Mouse (Mus musculus) embryonic facial prominence, embryonic 12.5 days (tissue): ENCODE measurements around the gene Gm16442. TPM values are rescaled to one million over a fixed set of nuclear protein-coding genes. Genes with fewer than 3 reads are reported as not detected.
"Not testable (repeated sequence)": the region's sequence is repeated elsewhere in the genome, so short reads cannot be mapped to it uniquely, and the experiment has no call there.

Source experiments
- ATAC-seq: fragments of 200-750 bp; cut with Nextera tagmentation; 2 replicates; pipeline ENCODE4 v1.8.0; 2017; ENCODE audit not compliant: insufficient number of reproducible peaks, insufficient read depth, low FRiP score, low TSS enrichment
- H3K27ac ChIP-seq: fragments of 300-500 bp; sonication (generic); 2 replicates; pipeline ENCODE4 v1.5.1; 2016; ENCODE audit warnings: mild to moderate bottlenecking
- H3K27me3 ChIP-seq: fragments of 300-500 bp; sonication (generic); 2 replicates; pipeline ENCODE4 v1.6.1; 2016; ENCODE audit warnings: mild to moderate bottlenecking, moderate library complexity
- H3K36me3 ChIP-seq: fragments of 300-500 bp; sonication (generic); 2 replicates; pipeline ENCODE4 v1.6.1; 2016; ENCODE audit warnings: mild to moderate bottlenecking
- H3K4me1 ChIP-seq: fragments of 300-500 bp; sonication (generic); 2 replicates; pipeline ENCODE4 v1.6.1; 2016
- H3K4me2 ChIP-seq: fragments of 300-500 bp; sonication (generic); replicated peaks from 2 replicates; pipeline ENCODE4 v1.6.1; 2016; ENCODE audit warnings: mild to moderate bottlenecking, moderate library complexity
- H3K4me3 ChIP-seq: fragments of 300-500 bp; sonication (generic); 2 replicates; pipeline ENCODE4 v1.5.1; 2016; ENCODE audit warnings: mild to moderate bottlenecking
- H3K9ac ChIP-seq: fragments of 300-500 bp; sonication (generic); 2 replicates; pipeline ENCODE4 v1.6.1; 2016; ENCODE audit warnings: mild to moderate bottlenecking, moderate library complexity
- H3K9me3 ChIP-seq: fragments of 300-500 bp; sonication (generic); 2 replicates; pipeline ENCODE4 v1.6.1; 2016; ENCODE audit warnings: mild to moderate bottlenecking, moderate library complexity
- WGBS: fragments of 180-500 bp; shearing (Covaris S2); methylation state at CpG from one replicate; pipeline ENCODE4 v1.1.7; 2016; 5-methylcytosine and 5-hydroxymethylcytosine counted together
- polyA plus RNA-seq: library from polyadenylated mRNA; unstranded; fragments of >200 nt; fragmentation: Nextera tagmentation; extraction: Ambion mirVana; gene quantifications from 2 replicates; pipeline ENCODE4 v1.2.1, GENCODE M21; 2016

Gene Gm16442
- not detected in 2 replicates for polyA plus RNA-seq

DNA sequence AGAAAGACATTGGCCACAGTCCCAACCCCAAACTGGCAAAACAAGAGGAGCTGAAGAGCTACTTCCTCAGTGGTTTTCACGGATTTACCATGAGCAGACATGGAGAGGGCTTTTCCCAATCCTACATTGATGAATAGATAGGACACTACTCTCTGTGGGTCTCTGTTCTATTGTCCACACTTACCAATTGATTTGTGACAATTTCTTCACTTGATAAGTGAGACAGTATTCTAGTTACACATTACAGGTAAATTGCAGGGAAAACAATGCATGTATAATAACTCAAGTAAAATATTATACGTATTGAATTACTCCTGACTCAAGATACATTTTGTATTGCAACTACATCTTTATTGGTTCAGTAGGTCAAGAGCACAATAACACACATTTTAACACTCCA lies at the start of gene Gm16442:
TSS of gene Gm16442 (minus strand) at position 101 of the 400 bp plus-strand sequence.
- H3K4me2 ChIP-seq, H3K4me1 ChIP-seq, H3K9me3 ChIP-seq, H3K9ac ChIP-seq, H3K4me3 ChIP-seq, H3K27ac ChIP-seq, H3K27me3 ChIP-seq, H3K36me3 ChIP-seq, ATAC-seq: not testable (repeated sequence)
- no CpG with 5 or more reads among the region's 2 CpGs for WGBS

DNA sequence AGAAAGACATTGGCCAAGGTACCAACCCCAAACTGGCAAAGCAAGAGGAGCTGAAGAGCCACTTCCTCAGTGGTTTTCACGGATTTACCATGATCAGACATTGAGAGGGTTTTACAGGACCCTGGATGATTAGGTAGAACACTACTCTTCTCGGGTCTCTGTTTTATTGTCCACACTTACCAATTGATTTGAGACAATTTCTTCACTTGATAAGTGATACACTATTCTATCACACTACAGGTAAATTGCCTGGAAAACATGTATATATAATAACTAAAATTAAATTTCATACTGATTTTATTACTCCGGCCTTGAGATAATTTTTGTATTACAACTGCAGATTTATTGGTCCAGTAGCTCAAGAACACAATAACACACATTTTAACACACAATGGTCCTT lies 45.9 kb upstream of the Gm16442 start, which contains the start of gene Vmn1r94:
TSS of gene Vmn1r94 (minus strand) at position 101 of the 400 bp plus-strand sequence.
- ATAC-seq, H3K36me3 ChIP-seq, H3K9me3 ChIP-seq, H3K27ac ChIP-seq, H3K4me2 ChIP-seq, H3K9ac ChIP-seq, H3K4me1 ChIP-seq, H3K4me3 ChIP-seq, H3K27me3 ChIP-seq: not testable (repeated sequence)
- WGBS, result no CpG with 5 or more reads among the region's 3 CpGs

DNA sequence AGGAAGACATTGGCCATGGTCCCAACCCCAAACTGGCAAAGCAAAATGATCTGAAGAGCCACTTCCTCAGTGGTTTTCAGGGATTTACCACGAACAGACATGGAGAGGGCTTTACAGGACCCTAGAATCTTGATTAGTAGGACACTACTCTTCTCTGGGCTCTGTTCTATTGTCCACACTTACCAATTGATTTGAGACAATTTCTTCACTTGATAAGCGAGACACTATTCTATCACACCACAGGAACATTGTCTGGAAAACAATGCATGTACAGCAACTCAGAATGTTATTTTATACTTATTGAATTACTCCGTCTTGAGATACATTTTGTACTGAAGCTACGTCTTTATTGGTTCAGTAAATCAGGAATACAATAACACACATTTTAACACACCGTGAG lies 16.6 kb upstream of the Gm16442 start, which contains the start of gene Vmn1r93:
TSS of gene Vmn1r93 (minus strand) at position 101 of the 400 bp plus-strand sequence.
- H3K9ac ChIP-seq, H3K4me3 ChIP-seq, H3K4me2 ChIP-seq, H3K9me3 ChIP-seq, H3K4me1 ChIP-seq, ATAC-seq, H3K27ac ChIP-seq, H3K36me3 ChIP-seq, H3K27me3 ChIP-seq: not testable (repeated sequence)
- no CpG with 5 or more reads among the region's 5 CpGs for WGBS

DNA sequence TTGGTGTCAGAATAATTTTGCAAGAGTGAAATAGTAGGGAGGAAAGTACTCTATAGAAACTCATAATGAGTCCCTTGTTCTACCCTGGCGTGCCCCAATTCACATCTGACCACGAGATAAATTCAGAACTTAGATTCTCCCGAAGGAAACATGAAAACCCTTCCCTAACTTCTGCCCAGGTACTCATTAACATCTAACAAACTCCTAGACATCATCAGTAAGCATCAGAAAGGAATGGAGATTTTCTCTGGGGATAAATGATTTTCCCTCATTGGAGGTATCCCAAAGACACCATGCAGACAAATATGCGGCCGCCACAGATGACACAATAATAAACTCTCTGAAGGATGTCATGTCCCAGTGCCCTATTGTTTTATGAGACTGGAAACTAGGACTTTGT lies 23.0 kb downstream of the Gm16442 start, which contains the start of gene Vmn1r91:
TSS of gene Vmn1r91 (plus strand) at position 301 of the 400 bp plus-strand sequence.
- H3K36me3 ChIP-seq, H3K27ac ChIP-seq, H3K4me2 ChIP-seq, H3K4me3 ChIP-seq, H3K9ac ChIP-seq, H3K27me3 ChIP-seq, ATAC-seq, H3K4me1 ChIP-seq, H3K9me3 ChIP-seq: not testable (repeated sequence)
- WGBS, result 80% methylated on average over 5 of the region's 5 CpGs

DNA sequence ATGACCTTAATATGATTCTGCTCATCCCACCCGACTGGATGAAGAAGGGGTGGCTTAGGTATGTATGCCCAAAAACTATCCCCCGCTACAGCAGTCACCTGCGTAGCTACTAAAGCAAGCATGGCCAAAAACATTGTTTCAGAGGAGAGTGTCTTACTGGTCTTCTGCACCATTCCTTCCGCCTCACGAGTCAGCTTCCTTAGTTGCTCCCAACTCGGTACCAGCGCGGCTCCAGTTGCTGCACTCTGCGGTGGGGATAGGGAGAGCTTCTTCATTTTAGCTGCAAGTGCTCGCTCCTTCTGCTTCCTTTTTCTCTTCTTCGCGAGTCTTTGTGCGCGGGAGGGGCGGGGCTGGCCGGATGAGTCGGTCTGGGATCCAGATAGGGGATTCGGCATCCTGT lies 44.3 kb downstream of the Gm16442 start:
- H3K4me3 ChIP-seq, result not testable (repeated sequence)
- 65% methylated on average over 18 of the region's 18 CpGs for WGBS

More for the DNA sequence above, 44.3 kb downstream of the Gm16442 start:
- H3K4me2 ChIP-seq, H3K9ac ChIP-seq, H3K4me1 ChIP-seq, H3K27ac ChIP-seq, H3K27me3 ChIP-seq, H3K9me3 ChIP-seq, H3K36me3 ChIP-seq, ATAC-seq: not testable (repeated sequence)

Other genes starting within 250 kb of the Gm16442 start
- gene Ceacam19, start 234.6 kb downstream of the Gm16442 start, polyA plus RNA-seq, result not detected in 2 replicates
- gene Pvr, start 201.4 kb downstream of the Gm16442 start, polyA plus RNA-seq, result 9.3 and 10.7 TPM in 2 replicates
- 0.41 TPM in 1 of 2 replicates, not detected in the other for gene Igsf23, start 171.8 kb downstream of the Gm16442 start, polyA plus RNA-seq
- gene Ceacam20, start 157.2 kb downstream of the Gm16442 start, polyA plus RNA-seq, result not detected in 2 replicates
- not detected in 2 replicates for gene Nlrp9b, start 131.1 kb downstream of the Gm16442 start, polyA plus RNA-seq
- gene Vmn1r91, start 22.9 kb downstream of the Gm16442 start, polyA plus RNA-seq, result not detected in 2 replicates
- gene Vmn1r93, start 16.5 kb upstream of the Gm16442 start, polyA plus RNA-seq, result not detected in 2 replicates
- not detected in 2 replicates for gene Vmn1r94, start 45.8 kb upstream of the Gm16442 start, polyA plus RNA-seq
- gene Vmn1r95, start 71.1 kb upstream of the Gm16442 start, polyA plus RNA-seq, result not detected in 2 replicates
- not detected in 2 replicates for gene Gm6164, start 83.0 kb upstream of the Gm16442 start, polyA plus RNA-seq
- not detected in 2 replicates for gene Gm4498, start 111.2 kb upstream of the Gm16442 start, polyA plus RNA-seq
- not detected in 2 replicates for gene Gm5890, start 140.3 kb upstream of the Gm16442 start, polyA plus RNA-seq
- gene Gm4133, start 211.5 kb upstream of the Gm16442 start, polyA plus RNA-seq, result not detected in 2 replicates